Mouse (Mus musculus): ENCODE data around the gene Fbxl17. TPM values are rescaled to one million over a fixed set of nuclear protein-coding genes. Genes with fewer than 3 reads are reported as not detected.

The Fbxl17 gene
- polyA plus RNA-seq, 1 experiment, result 5.9 TPM

- H3K36me3 ChIP-seq (ENCODE audit: control insufficient read depth, insufficient read depth, low read length), result no peaks in the 10 kb centered on the region
- H3K27me3 ChIP-seq (ENCODE audit: control insufficient read depth, insufficient read depth, low read length), result no peaks in the 10 kb centered on the region
- no peak overlapping the region for H3K27ac ChIP-seq (ENCODE audit: insufficient read depth, low read depth, low read length)
- TF ChIP-seq CTCF (IDR thresholded peaks at IDR 0.05; ENCODE audit: extremely low read depth, insufficient read length, insufficient replicate concordance, low read depth, low read length), result no peak
- no peak for TF ChIP-seq POLR2A (IDR thresholded peaks at IDR 0.05; ENCODE audit: low read depth, low read length)
- 78% methylated on average over 6 of the region's 6 CpGs for WGBS
- H3K4me1 ChIP-seq (ENCODE audit: control insufficient read depth, insufficient read depth, insufficient read length, low read length), result no peaks in the 10 kb centered on the region
- H3K4me3 ChIP-seq (ENCODE audit: low read depth, low read length), result no peak overlapping the region
Observed at GRCm38 (mm10) chr17:63092774-63093173, 407.0 kb downstream of the Fbxl17 start.

GRCm38 (mm10) chr17:63090112-63090511 is 409.7 kb downstream of the Fbxl17 start:
- H3K27ac ChIP-seq (ENCODE audit: insufficient read depth, low read depth, low read length), result no peak overlapping the region
- WGBS, result 84% methylated on average over 3 of the region's 3 CpGs
- no peaks in the 10 kb centered on the region for H3K36me3 ChIP-seq (ENCODE audit: control insufficient read depth, insufficient read depth, low read length)
- H3K27me3 ChIP-seq (ENCODE audit: control insufficient read depth, insufficient read depth, low read length), result no peaks in the 10 kb centered on the region
- no peaks in the 10 kb centered on the region for H3K4me1 ChIP-seq (ENCODE audit: control insufficient read depth, insufficient read depth, insufficient read length, low read length)
- no peak overlapping the region for H3K4me3 ChIP-seq (ENCODE audit: low read depth, low read length)
- no peak for TF ChIP-seq CTCF (IDR thresholded peaks at IDR 0.05; ENCODE audit: extremely low read depth, insufficient read length, insufficient replicate concordance, low read depth, low read length)
- no peak for TF ChIP-seq POLR2A (IDR thresholded peaks at IDR 0.05; ENCODE audit: low read depth, low read length)

DNA sequence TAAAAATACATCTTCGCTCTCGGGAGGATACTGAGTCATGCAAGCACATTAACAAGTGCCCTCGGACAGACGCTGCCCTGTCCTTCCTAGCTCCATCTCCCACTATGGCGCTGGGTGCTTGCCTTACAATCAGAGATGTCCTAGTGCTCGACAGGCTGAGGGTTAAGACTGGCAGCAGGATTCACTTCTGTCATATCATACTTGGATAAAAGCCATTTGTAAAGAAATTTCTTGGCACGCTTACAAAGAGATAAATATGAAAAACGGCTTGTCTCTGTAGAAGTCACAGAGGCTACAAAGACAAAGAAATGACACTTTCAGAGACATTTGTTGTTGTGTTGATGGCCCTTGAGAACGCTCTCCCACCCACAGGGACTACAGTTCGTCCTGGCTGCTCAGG is 412.6 kb downstream of the Fbxl17 start:
- WGBS, result 69% methylated on average over 10 of the region's 10 CpGs
- Histone ChIP-seq H3K27me3 (ENCODE audit: control insufficient read depth, insufficient read depth, low read length) (no peaks in the 10 kb centered on the region), H3K36me3 (ENCODE audit: control insufficient read depth, insufficient read depth, low read length) (no peaks in the 10 kb centered on the region), H3K27ac (ENCODE audit: insufficient read depth, low read depth, low read length) (no peak overlapping the region), H3K4me3 (ENCODE audit: low read depth, low read length) (no peak overlapping the region), H3K4me1 (ENCODE audit: control insufficient read depth, insufficient read depth, insufficient read length, low read length) (no peaks in the 10 kb centered on the region)
- TF ChIP-seq POLR2A (IDR thresholded peaks at IDR 0.05; ENCODE audit: low read depth, low read length) (no peak), CTCF (IDR thresholded peaks at IDR 0.05; ENCODE audit: extremely low read depth, insufficient read length, insufficient replicate concordance, low read depth, low read length) (no peak)

- H3K36me3 ChIP-seq (ENCODE audit: control insufficient read depth, insufficient read depth, low read length), result no peaks in the 10 kb centered on the region
- H3K4me3 ChIP-seq (ENCODE audit: low read depth, low read length), result no peak overlapping the region
- H3K4me1 ChIP-seq (ENCODE audit: control insufficient read depth, insufficient read depth, insufficient read length, low read length), result no peaks in the 10 kb centered on the region
- TF ChIP-seq POLR2A (IDR thresholded peaks at IDR 0.05; ENCODE audit: low read depth, low read length) (no peak), CTCF (IDR thresholded peaks at IDR 0.05; ENCODE audit: extremely low read depth, insufficient read length, insufficient replicate concordance, low read depth, low read length) (no peak)
- no peaks in the 10 kb centered on the region for H3K27me3 ChIP-seq (ENCODE audit: control insufficient read depth, insufficient read depth, low read length)
- H3K27ac ChIP-seq (ENCODE audit: insufficient read depth, low read depth, low read length), result no peak overlapping the region
- WGBS, result 59% methylated on average over 3 of the region's 3 CpGs
Observed at GRCm38 (mm10) chr17:63086526-63086925, 413.3 kb downstream of the Fbxl17 start.

- Histone ChIP-seq H3K27ac (ENCODE audit: insufficient read depth, low read depth, low read length) (no peak overlapping the region), H3K4me1 (ENCODE audit: control insufficient read depth, insufficient read depth, insufficient read length, low read length) (no peaks in the 10 kb centered on the region), H3K4me3 (ENCODE audit: low read depth, low read length) (no peak overlapping the region), H3K27me3 (ENCODE audit: control insufficient read depth, insufficient read depth, low read length) (no peaks in the 10 kb centered on the region), H3K36me3 (ENCODE audit: control insufficient read depth, insufficient read depth, low read length) (no peaks in the 10 kb centered on the region)
- TF ChIP-seq CTCF (IDR thresholded peaks at IDR 0.05; ENCODE audit: extremely low read depth, insufficient read length, insufficient replicate concordance, low read depth, low read length), result no peak
- no peak for TF ChIP-seq POLR2A (IDR thresholded peaks at IDR 0.05; ENCODE audit: low read depth, low read length)
- WGBS, result 96% methylated on average over 6 of the region's 6 CpGs
Observed at GRCm38 (mm10) chr17:63085227-63085626, 414.6 kb downstream of the Fbxl17 start.

DNA sequence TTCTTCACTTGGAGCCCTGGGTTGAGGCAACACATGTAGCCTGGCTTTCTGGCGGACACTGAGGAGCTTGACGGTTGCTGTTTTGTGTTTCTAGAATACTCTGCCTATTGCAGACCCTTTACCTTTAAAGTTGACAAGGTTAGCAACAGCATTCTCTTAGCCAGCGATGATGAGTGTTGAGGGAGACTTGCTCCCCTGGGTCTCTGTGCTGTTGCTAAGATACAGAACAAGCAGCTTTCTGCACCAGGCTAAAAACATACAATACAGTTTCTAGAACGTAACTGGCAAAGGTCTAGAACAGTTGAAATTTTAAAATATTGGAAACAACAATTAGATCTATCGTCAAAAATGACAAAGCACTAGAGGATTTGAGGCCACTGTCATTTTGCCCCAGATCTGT is 420.7 kb downstream of the Fbxl17 start:
- Histone ChIP-seq H3K27me3 (ENCODE audit: control insufficient read depth, insufficient read depth, low read length) (no peaks in the 10 kb centered on the region), H3K4me3 (ENCODE audit: low read depth, low read length) (no peak overlapping the region), H3K36me3 (ENCODE audit: control insufficient read depth, insufficient read depth, low read length) (peaks cover 2% of the 10 kb centered on the region; the same call in 1 of the 2 replicates), H3K4me1 (ENCODE audit: control insufficient read depth, insufficient read depth, insufficient read length, low read length) (no peaks in the 10 kb centered on the region), H3K27ac (ENCODE audit: insufficient read depth, low read depth, low read length) (no peak overlapping the region)
- 94% methylated on average over 5 of the region's 5 CpGs for WGBS
- TF ChIP-seq POLR2A (IDR thresholded peaks at IDR 0.05; ENCODE audit: low read depth, low read length), result no peak
- TF ChIP-seq CTCF (IDR thresholded peaks at IDR 0.05; ENCODE audit: extremely low read depth, insufficient read length, insufficient replicate concordance, low read depth, low read length), result no peak

DNA sequence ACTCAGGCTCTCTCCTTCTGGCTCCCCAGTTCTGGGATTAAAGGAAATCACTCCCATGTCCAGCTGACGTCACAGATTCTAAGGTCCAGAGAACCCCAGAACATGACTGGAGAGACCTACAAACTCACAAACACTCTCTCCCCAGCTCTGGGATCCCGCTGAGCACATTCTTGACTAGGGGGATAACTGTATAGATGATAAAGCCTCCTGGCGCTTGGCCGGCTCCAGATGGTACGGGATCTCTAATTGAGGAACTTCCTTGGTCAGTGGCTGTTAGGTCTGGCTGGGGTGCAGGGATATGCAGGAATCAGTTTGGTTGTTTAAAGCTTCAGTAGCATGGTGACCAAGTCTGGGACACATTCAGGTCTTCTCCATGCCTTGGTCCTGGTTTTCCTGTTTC is 422.3 kb downstream of the Fbxl17 start:
- Histone ChIP-seq H3K4me3 (ENCODE audit: low read depth, low read length) (no peak overlapping the region), H3K27me3 (ENCODE audit: control insufficient read depth, insufficient read depth, low read length) (no peaks in the 10 kb centered on the region), H3K36me3 (ENCODE audit: control insufficient read depth, insufficient read depth, low read length) (peaks cover 2% of the 10 kb centered on the region; the same call in 1 of the 2 replicates), H3K27ac (ENCODE audit: insufficient read depth, low read depth, low read length) (no peak overlapping the region), H3K4me1 (ENCODE audit: control insufficient read depth, insufficient read depth, insufficient read length, low read length) (no peaks in the 10 kb centered on the region)
- TF ChIP-seq POLR2A (IDR thresholded peaks at IDR 0.05; ENCODE audit: low read depth, low read length), result no peak
- WGBS, result 86% methylated on average over 5 of the region's 5 CpGs

- Histone ChIP-seq H3K27me3 (ENCODE audit: control insufficient read depth, insufficient read depth, low read length) (no peaks in the 10 kb centered on the region), H3K27ac (ENCODE audit: insufficient read depth, low read depth, low read length) (no peak overlapping the region), H3K4me1 (ENCODE audit: control insufficient read depth, insufficient read depth, insufficient read length, low read length) (no peaks in the 10 kb centered on the region), H3K36me3 (ENCODE audit: control insufficient read depth, insufficient read depth, low read length) (peaks cover 2% of the 10 kb centered on the region; the same call in 1 of the 2 replicates), H3K4me3 (ENCODE audit: low read depth, low read length) (no peak overlapping the region)
- TF ChIP-seq CTCF (IDR thresholded peaks at IDR 0.05; ENCODE audit: extremely low read depth, insufficient read length, insufficient replicate concordance, low read depth, low read length) (no peak), POLR2A (IDR thresholded peaks at IDR 0.05; ENCODE audit: low read depth, low read length) (no peak)
- 44% methylated on average over 8 of the region's 8 CpGs for WGBS
Observed at GRCm38 (mm10) chr17:63076661-63077060, 423.2 kb downstream of the Fbxl17 start.

Measured in small intestine, adult 2 months (tissue).